Comparison of ENCODE assay signal across 9 mouse cellular contexts in genomic region chr1:128472713-128473230, GRCm38 (mm10). TPM values are rescaled to one million over a fixed set of nuclear protein-coding genes. Genes with fewer than 3 reads are reported as not detected.
DNase-seq lines count a peak whose midpoint lies in the region; ATAC-seq lines count a peak whose summit lies in the region.
"Had no signal": no experiment of that assay in that cellular context is flagged by ENCODE, and none has a peak within 500 bp of the region (broad histone marks: within the 10 kb centered on the region; RNA-seq: fewer than 3 reads in every experiment).

No protein-coding gene starts in this region.

- H3K36me3 ChIP-seq in heart, embryonic 10.5 days: no peaks in the 10 kb centered on the region
- no peaks in the 10 kb centered on the region for H3K36me3 ChIP-seq in embryonic facial prominence, embryonic 12.5 days
- no peaks in the 10 kb centered on the region for H3K36me3 ChIP-seq in hindbrain, embryonic 15.5 days
- no peaks in the 10 kb centered on the region for H3K36me3 ChIP-seq in midbrain, embryonic 13.5 days

- 26% methylated on average over 15 of the region's 15 CpGs for WGBS in heart, embryonic 10.5 days
- 16% methylated on average over 15 of the region's 15 CpGs for WGBS in embryonic facial prominence, embryonic 12.5 days
- WGBS in hindbrain, embryonic 15.5 days: 8% methylated on average over 15 of the region's 15 CpGs
- 6% methylated on average over 15 of the region's 15 CpGs for WGBS in midbrain, embryonic 13.5 days

- no peak for DNase-seq in heart, embryonic 10.5 days (ENCODE audit: low spot score)
- no peak for DNase-seq in heart, postnatal 14 days
- DNase-seq in embryo, embryonic 9.5 days (ENCODE audit: extremely low spot score): no peak
- no peak for DNase-seq in left cerebral cortex, adult 11 months (ENCODE audit: low spot score)
- no peak for DNase-seq in spleen, adult 12 weeks (ENCODE audit: low spot score)

- no peak for ATAC-seq in embryonic facial prominence, embryonic 12.5 days (ENCODE audit: insufficient number of reproducible peaks, insufficient read depth, low FRiP score, low TSS enrichment)
- ATAC-seq in hindbrain, embryonic 15.5 days (ENCODE audit: low FRiP score, low read depth): no peak
- no peak for ATAC-seq in midbrain, embryonic 13.5 days

- no peaks in the 10 kb centered on the region for H3K27me3 ChIP-seq in heart, embryonic 10.5 days (ENCODE audit: insufficient read depth, poor library complexity, severe bottlenecking)
- no peaks in the 10 kb centered on the region for H3K27me3 ChIP-seq in embryonic facial prominence, embryonic 12.5 days
- no peaks in the 10 kb centered on the region for H3K27me3 ChIP-seq in hindbrain, embryonic 15.5 days
- no peaks in the 10 kb centered on the region for H3K27me3 ChIP-seq in midbrain, embryonic 13.5 days
- H3K27me3 ChIP-seq: CH12.LX had no signal

- no peaks in the 10 kb centered on the region for H3K9me3 ChIP-seq in heart, embryonic 10.5 days
- no peaks in the 10 kb centered on the region for H3K9me3 ChIP-seq in embryonic facial prominence, embryonic 12.5 days
- H3K9me3 ChIP-seq in hindbrain, embryonic 15.5 days: no peaks in the 10 kb centered on the region
- no peaks in the 10 kb centered on the region for H3K9me3 ChIP-seq in midbrain, embryonic 13.5 days

- no peak overlapping the region for H3K27ac ChIP-seq in heart, embryonic 10.5 days
- H3K27ac ChIP-seq in embryonic facial prominence, embryonic 12.5 days: peak overlapping the region; percentile 13; the same call in 1 of the 2 replicates
- peak overlapping the region; percentile 89 for H3K27ac ChIP-seq in hindbrain, embryonic 15.5 days (replicated peaks)
- peak overlapping the region; percentile 91 for H3K27ac ChIP-seq in midbrain, embryonic 13.5 days

- H3K4me3 ChIP-seq in heart, embryonic 10.5 days: peak overlapping the region; percentile 53
- peak overlapping the region; percentile 31 for H3K4me3 ChIP-seq in embryonic facial prominence, embryonic 12.5 days
- H3K4me3 ChIP-seq in hindbrain, embryonic 15.5 days: peak overlapping the region; percentile 34
- peak overlapping the region; percentile 35 for H3K4me3 ChIP-seq in midbrain, embryonic 13.5 days (replicated peaks)

- intact Hi-C loops in heart, postnatal 14 days (cut with DNase I): loop anchor here (2.0 to 5.0 kb wide), 2 partner anchors 16 to 355 kb away; no protein-coding TSS in a partner anchor

- H3K9ac ChIP-seq in embryonic facial prominence, embryonic 12.5 days: 0 out of 2 replicates have a peak overlapping the region, but pooled peaks have one; percentile 27
- H3K9ac ChIP-seq in hindbrain, embryonic 15.5 days: peak overlapping the region; percentile 15; the same call in 1 of the 2 replicates
- H3K9ac ChIP-seq in midbrain, embryonic 13.5 days (replicated peaks): peak overlapping the region; percentile 44

- H3K4me2 ChIP-seq in embryonic facial prominence, embryonic 12.5 days (replicated peaks): peak overlapping the region; percentile 72
- peak overlapping the region; percentile 65 for H3K4me2 ChIP-seq in hindbrain, embryonic 15.5 days
- H3K4me2 ChIP-seq in midbrain, embryonic 13.5 days (replicated peaks): peak overlapping the region; percentile 57

- peaks cover 13% of the 10 kb centered on the region for H3K4me1 ChIP-seq in heart, embryonic 10.5 days
- H3K4me1 ChIP-seq in embryonic facial prominence, embryonic 12.5 days: peaks cover 6% of the 10 kb centered on the region; the same call in 1 of the 2 replicates
- H3K4me1 ChIP-seq in hindbrain, embryonic 15.5 days (replicated peaks): peaks cover 24% of the 10 kb centered on the region
- H3K4me1 ChIP-seq in midbrain, embryonic 13.5 days (replicated peaks): peaks cover 25% of the 10 kb centered on the region

RNA-seq across cellular contexts. Expression of gene Dars, which starts 55.6 kb away (rescaled TPM):
- polyA plus RNA-seq in heart, embryonic 10.5 days (2016; fragmentation: Nextera tagmentation; extraction: Ambion mirVana): 137 and 155 TPM in 2 replicates
- total RNA-seq in heart, postnatal 14 days (2021): 10 to 100 TPM; 53.1 to 56.4 TPM
- 148 and 164 TPM in 2 replicates for polyA plus RNA-seq in embryonic facial prominence, embryonic 12.5 days (2016; fragmentation: Nextera tagmentation; extraction: Ambion mirVana)
- 137 and 139 TPM in 2 replicates for polyA plus RNA-seq in hindbrain, embryonic 15.5 days (2015; fragmentation: Nextera tagmentation; extraction: Ambion mirVana)
- polyA plus RNA-seq in midbrain, embryonic 13.5 days (2015; fragmentation: Nextera tagmentation; extraction: Ambion mirVana): 136 and 140 TPM in 2 replicates
